Mouse (Mus musculus) brain, embryonic 14.5 days (tissue): ENCODE measurements around the gene Tmc7.

Experiments used
- CTCF ChIP-seq: fragments of 200-500 bp; IDR thresholded peaks from 2 replicates; pipeline ENCODE4 v1.5.1; 2012; ENCODE audit warnings: inconsistent platforms, mild to moderate bottlenecking, moderate library complexity, borderline replicate concordance; ENCODE audit not compliant: insufficient read depth, insufficient read length; ENCODE audit errors: extremely low read depth
- POLR2A ChIP-seq: fragments of 200-500 bp; IDR thresholded peaks from 2 replicates; pipeline ENCODE4 v1.6.1; 2012; ENCODE audit warnings: mild to moderate bottlenecking, inconsistent platforms, borderline replicate concordance; ENCODE audit not compliant: poor library complexity, insufficient read depth, insufficient read length, severe bottlenecking; ENCODE audit errors: extremely low read depth

GRCm38 (mm10) chr7:118493892-118494291 lies 90.6 kb downstream of the Tmc7 start:
- TF ChIP-seq CTCF, result no peak
- no peak for TF ChIP-seq POLR2A
